Mouse (Mus musculus) midbrain, embryonic 14.5 days (tissue): ENCODE measurements around the gene Paf1. TPM values are rescaled to one million over a fixed set of nuclear protein-coding genes. Genes with fewer than 3 reads are reported as not detected.

ENCODE experiments used
- ATAC-seq: fragments of 200-750 bp; cut with Nextera tagmentation; 2 replicates; pipeline ENCODE4 v1.8.0; 2017; ENCODE audit warnings: moderate number of reproducible peaks, moderate library complexity; ENCODE audit not compliant: low FRiP score, low TSS enrichment
- DNase-seq: peaks from one replicate; pipeline ENCODE4 v3.0.0-alpha.2; 2015
- H3K27ac ChIP-seq: fragments of 300-500 bp; sonication (generic); replicated peaks from 2 replicates; pipeline ENCODE4 v1.5.1; 2014; ENCODE audit warnings: mild to moderate bottlenecking, low read depth, low read length, moderate library complexity
- H3K27me3 ChIP-seq: fragments of 300-500 bp; sonication (generic); 2 replicates; pipeline ENCODE4 v1.6.1; 2014; ENCODE audit warnings: low read length, control low read depth, mixed read lengths; ENCODE audit not compliant: control insufficient read depth, insufficient read depth
- H3K36me3 ChIP-seq: fragments of 300-500 bp; sonication (generic); 2 replicates; pipeline ENCODE4 v1.6.1; 2014; ENCODE audit warnings: low read length, control low read depth; ENCODE audit not compliant: control insufficient read depth, insufficient read depth
- H3K4me1 ChIP-seq: fragments of 300-500 bp; sonication (generic); 2 replicates; pipeline ENCODE4 v1.6.1; 2014; ENCODE audit warnings: mild to moderate bottlenecking, antibody characterized with exemption, low read length, control low read depth; ENCODE audit not compliant: control insufficient read depth, insufficient read depth
- H3K4me2 ChIP-seq: fragments of 300-500 bp; sonication (generic); 2 replicates; pipeline ENCODE4 v1.6.1; 2014; ENCODE audit warnings: mild to moderate bottlenecking, low read length, moderate library complexity
- H3K4me3 ChIP-seq: fragments of 300-500 bp; sonication (generic); replicated peaks from 2 replicates; pipeline ENCODE4 v1.5.1; 2014; ENCODE audit warnings: low read depth, low read length
- H3K9ac ChIP-seq: fragments of 300-500 bp; sonication (generic); replicated peaks from 2 replicates; pipeline ENCODE4 v1.6.1; 2014; ENCODE audit warnings: mild to moderate bottlenecking, low read length, moderate library complexity
- H3K9me3 ChIP-seq: fragments of 300-500 bp; sonication (generic); 2 replicates; pipeline ENCODE4 v1.6.1; 2016; ENCODE audit warnings: low read length, control low read depth, mixed read lengths; ENCODE audit not compliant: control insufficient read depth
- WGBS: fragments of 180-500 bp; shearing (Covaris S2); extraction: QIAGEN DNeasy Blood & Tissue Kit; methylation state at CpG from one replicate; pipeline ENCODE4 v1.1.7; 2014; 5-methylcytosine and 5-hydroxymethylcytosine counted together
- polyA plus RNA-seq: library from polyadenylated mRNA; unstranded; fragments of >200 nt; fragmentation: Nextera tagmentation; extraction: Ambion mirVana; gene quantifications from 2 replicates; pipeline ENCODE4 v1.2.1, GENCODE M21; 2014

Paf1 gene
- polyA plus RNA-seq: 78.0 and 81.9 TPM in 2 replicates

DNA sequence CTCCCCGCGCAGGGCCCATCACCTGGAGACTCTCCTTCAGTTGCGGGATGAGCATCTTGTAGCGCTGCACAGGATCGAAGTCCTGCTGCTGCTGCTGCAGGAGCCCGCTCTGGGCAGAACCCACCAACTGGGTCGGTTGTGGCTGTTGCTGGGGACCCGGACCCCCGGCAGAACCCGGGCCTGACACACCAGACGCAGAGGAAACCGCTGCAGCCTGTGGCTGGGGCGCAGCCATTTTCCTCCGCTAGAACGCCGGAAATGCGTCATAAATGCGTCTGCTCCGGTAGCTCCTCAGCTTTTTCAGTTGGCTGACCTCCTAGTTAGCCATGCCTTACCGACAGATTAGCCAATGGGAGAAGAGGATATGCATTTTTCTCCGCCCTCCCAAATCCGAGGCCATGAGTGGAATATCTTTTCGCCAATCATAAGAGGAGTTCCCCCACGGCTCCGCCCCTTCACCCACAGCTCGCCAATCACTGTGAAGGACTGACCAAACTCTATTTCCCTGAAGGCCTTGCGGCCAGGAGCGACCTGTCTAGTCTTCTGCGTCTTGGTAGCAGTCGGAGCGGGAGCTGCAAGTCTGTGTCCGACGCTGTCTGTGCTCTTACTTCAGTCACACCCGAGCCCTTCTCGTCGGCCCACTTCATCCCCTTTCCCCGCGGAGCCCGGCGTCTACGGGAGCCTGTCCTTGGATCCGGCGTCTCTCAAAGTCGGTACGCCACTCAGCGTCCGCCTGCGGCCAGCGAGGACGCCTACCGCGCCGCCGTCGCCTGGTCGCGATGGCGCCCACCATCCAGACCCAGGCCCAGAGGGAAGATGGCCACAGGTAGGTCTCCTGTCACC, at the start of gene Paf1, which contains the start of gene Med29:
Paf1 (plus strand) TSS at position 523 of the 843 bp plus-strand sequence.
Med29 (minus strand) TSS at position 280 of the 843 bp plus-strand sequence.
- Histone ChIP-seq H3K36me3 (peaks cover 63% of the 10 kb centered on the region), H3K27me3 (no peaks in the 10 kb centered on the region)

DNA sequence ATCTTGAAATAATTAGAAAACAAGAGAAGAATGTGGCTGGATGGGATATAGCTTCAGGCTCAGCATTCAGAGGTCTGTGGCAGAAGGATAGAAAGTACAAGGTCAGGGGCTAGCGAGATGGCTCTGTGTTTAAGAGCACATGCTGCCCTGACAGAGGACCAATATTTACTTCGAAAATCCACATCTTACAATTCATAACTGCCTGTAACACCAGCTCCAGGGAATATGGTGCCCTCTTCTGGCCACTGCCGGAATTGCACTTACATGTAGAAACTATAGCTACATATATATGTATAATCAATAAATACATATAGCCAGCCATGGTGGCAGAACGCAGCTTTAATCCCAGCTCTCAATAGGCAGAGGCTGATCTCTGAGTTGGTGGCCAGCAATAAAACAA, 48.1 kb upstream of the Paf1 start:
- no peak overlapping the region for H3K9ac ChIP-seq
- no peaks in the 10 kb centered on the region for H3K9me3 ChIP-seq
- ATAC-seq (peak; percentile 24), DNase-seq (peak; percentile 88)
- H3K36me3 ChIP-seq: no peaks in the 10 kb centered on the region
- no peak overlapping the region for H3K4me2 ChIP-seq
- no peak overlapping the region for H3K4me3 ChIP-seq
- peaks cover 1% of the 10 kb centered on the region; the same call in 1 of the 2 replicates for H3K4me1 ChIP-seq
- no peak overlapping the region for H3K27ac ChIP-seq
- H3K27me3 ChIP-seq: no peaks in the 10 kb centered on the region
- 5% methylated on average over 4 of the region's 4 CpGs for WGBS

More for the DNA sequence above, at the start of gene Paf1, which contains the start of gene Med29:
- peak within 1 kb of the TSS; percentile 75 for H3K27ac ChIP-seq
- under 1% methylated on average over 58 of the region's 58 CpGs for WGBS
- H3K4me3 ChIP-seq: peak within 1 kb of the TSS; percentile 67
- H3K4me1 ChIP-seq: peaks cover 11% of the 10 kb centered on the region
- H3K9me3 ChIP-seq: no peaks in the 10 kb centered on the region
- H3K4me2 ChIP-seq: peak within 1 kb of the TSS; percentile 87
- DNase-seq (peak; percentile 98), ATAC-seq (peak; percentile 97)
- peak within 1 kb of the TSS; percentile 70 for H3K9ac ChIP-seq

DNA sequence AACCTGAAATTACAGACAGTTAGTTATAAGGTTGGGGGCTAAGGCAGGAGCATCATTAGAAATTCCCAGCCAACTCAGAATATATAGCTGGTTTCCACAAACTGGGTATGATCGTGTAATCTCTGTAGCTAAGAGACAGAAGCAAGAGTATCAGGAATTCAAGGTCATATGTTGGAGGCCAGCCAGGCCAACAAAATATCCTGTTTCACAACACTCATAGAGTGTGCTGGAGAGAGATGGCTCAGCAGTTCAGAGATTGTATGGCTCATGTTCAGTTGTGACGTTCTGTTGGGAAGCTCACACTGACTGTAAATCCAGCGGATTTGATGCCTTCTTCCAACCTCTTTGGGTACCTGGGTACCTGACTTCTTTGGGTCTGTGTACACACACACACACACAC, 45.0 kb upstream of the Paf1 start:
- no peak overlapping the region for H3K27ac ChIP-seq
- no peaks in the 10 kb centered on the region for H3K9me3 ChIP-seq
- peaks cover 6% of the 10 kb centered on the region; the same call in 1 of the 2 replicates for H3K36me3 ChIP-seq
- DNase-seq: no peak
- 88% methylated on average over 3 of the region's 3 CpGs for WGBS
- no peak for ATAC-seq
- no peak overlapping the region for H3K9ac ChIP-seq
- peaks cover 11% of the 10 kb centered on the region for H3K4me1 ChIP-seq
- H3K27me3 ChIP-seq: no peaks in the 10 kb centered on the region
- no peak overlapping the region for H3K4me2 ChIP-seq
- H3K4me3 ChIP-seq: no peak overlapping the region

DNA sequence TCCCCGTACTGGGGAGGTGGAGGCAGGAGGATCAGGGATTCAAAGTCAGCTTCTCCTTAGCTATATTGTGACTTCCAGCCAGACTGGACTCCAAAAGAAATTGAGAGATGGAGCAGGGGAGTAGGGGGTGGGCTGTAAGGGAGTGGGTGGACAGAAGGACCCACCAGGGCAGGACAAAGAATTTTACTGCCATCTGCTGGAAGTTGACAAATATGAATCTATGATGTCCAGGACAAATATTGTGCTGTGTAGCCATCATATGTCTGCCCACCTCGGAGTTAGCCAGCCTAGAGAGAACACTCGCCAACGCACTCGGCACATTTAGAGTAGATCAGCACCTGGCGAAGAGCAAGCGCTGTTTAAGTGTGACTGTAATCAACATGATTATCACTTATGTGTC, 44.1 kb upstream of the Paf1 start:
- Histone ChIP-seq H3K36me3 (peaks cover 14% of the 10 kb centered on the region), H3K9me3 (no peaks in the 10 kb centered on the region), H3K27ac (no peak overlapping the region), H3K4me2 (no peak overlapping the region), H3K4me1 (peaks cover 11% of the 10 kb centered on the region), H3K27me3 (no peaks in the 10 kb centered on the region), H3K9ac (no peak overlapping the region), H3K4me3 (no peak overlapping the region)
- ATAC-seq (no peak), DNase-seq (peak; percentile 65)
- WGBS: 86% methylated on average over 7 of the region's 7 CpGs

DNA sequence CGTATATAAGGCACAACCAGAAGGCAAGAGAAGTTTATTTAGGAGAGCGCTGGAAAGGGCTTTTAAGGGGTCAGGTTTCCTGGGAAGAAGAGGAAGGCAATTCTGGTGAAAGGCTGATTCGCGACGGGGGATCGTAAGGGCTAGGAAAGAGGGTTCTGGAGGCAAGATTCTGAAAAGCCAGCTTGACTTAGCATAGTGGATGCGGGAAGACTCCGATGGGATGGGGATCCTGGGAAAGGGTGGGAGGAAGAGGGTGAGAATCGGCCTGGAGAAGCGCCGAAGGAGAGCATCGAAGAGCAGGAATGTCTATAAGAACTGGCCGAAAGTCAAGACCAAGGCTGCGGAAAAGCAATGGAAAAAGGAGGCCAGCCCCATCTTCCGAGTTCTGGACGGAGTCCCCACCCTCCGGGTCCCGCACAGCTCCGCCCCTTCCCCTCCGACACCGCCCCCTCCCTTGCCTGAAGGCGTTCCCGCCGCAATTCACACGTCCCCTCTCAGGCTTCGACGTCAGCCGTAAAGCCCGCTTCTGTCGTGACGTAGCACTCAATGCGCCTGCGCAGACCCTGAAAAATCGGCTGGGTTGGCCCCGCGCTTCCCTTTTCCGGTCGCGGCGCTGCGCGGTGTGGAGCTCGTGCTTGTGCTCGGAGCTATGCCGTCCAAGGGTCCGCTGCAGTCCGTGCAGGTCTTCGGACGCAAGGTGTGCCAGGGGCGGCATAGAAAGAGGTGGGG, 42.4 kb upstream of the Paf1 start, which contains the start of gene Rps16:
Rps16 (plus strand) TSS at position 498 of the 729 bp plus-strand sequence.
- Histone ChIP-seq H3K36me3 (peaks cover 27% of the 10 kb centered on the region), H3K9me3 (no peaks in the 10 kb centered on the region), H3K27me3 (no peaks in the 10 kb centered on the region), H3K9ac (peak within 1 kb of the TSS; percentile 89), H3K4me2 (peak within 1 kb of the TSS; percentile 98), H3K4me1 (peaks cover 11% of the 10 kb centered on the region), H3K4me3 (peak within 1 kb of the TSS; percentile 91), H3K27ac (peak within 1 kb of the TSS; percentile 88)
- ATAC-seq (peak; percentile 92), DNase-seq (peak; percentile 99)
- under 1% methylated on average over 48 of the region's 50 CpGs for WGBS

DNA sequence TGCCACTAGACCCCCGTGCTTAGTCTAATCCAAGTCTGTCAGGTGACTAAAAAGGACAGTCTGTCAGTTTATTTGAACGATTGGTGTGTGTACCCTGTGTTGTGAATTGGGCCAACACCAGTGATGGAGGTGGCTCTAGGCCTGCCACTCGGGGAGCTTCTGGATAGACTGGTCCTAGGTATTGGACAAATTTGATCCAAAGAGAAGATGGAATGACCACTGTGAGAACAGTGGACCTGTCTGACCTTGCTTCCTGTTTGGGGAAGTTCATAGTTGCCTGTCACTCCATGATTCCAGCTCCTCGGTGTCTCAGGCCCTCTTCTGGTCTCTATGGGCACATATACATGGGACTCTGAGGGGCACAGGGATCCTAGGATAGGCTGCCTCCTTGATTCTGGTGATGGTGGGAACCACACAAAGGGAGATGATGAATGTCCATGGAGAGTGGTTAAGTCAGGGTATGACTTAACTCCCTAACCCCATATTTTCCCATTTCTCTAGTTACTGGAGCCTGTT, 41.0 kb upstream of the Paf1 start:
- Histone ChIP-seq H3K27ac (no peak overlapping the region), H3K9ac (peak overlapping the region; percentile 89), H3K4me3 (peak overlapping the region; percentile 91), H3K9me3 (no peaks in the 10 kb centered on the region), H3K4me1 (peaks cover 11% of the 10 kb centered on the region), H3K4me2 (peak overlapping the region; percentile 98), H3K36me3 (peaks cover 27% of the 10 kb centered on the region), H3K27me3 (no peaks in the 10 kb centered on the region)
- whole genome bisulfite sequencing: 44% methylated on average over 4 of the region's 4 CpGs
- ATAC-seq: no peak
- DNase-seq: no peak

DNA sequence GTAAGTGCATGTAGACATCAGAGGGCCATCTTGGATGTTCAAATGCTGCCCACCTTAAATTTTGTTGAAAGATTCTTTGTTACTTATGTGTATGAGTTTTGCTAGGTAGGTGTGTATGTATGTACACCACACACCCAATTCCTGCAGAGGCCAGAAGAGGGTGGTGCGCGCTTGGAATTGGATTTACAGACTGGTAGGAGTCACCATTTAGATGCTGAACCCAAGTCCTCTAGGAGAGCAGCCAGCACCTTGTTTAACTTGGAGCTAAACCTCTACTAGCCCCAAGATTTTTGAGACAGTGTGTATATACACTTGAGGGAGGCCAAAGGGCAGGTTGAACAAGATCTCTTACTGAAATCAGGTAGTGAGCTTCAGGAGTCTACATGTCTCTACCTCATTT, 39.5 kb upstream of the Paf1 start:
- WGBS: 97% methylated on average over 2 of the region's 2 CpGs
- DNase-seq (no peak), ATAC-seq (no peak)
- H3K9me3 ChIP-seq: no peaks in the 10 kb centered on the region
- peaks cover 19% of the 10 kb centered on the region for H3K4me1 ChIP-seq
- H3K4me2 ChIP-seq: no peak overlapping the region
- peaks cover 27% of the 10 kb centered on the region for H3K36me3 ChIP-seq
- H3K4me3 ChIP-seq: no peak overlapping the region
- H3K27me3 ChIP-seq: no peaks in the 10 kb centered on the region
- H3K9ac ChIP-seq: no peak overlapping the region
- H3K27ac ChIP-seq: no peak overlapping the region

DNA sequence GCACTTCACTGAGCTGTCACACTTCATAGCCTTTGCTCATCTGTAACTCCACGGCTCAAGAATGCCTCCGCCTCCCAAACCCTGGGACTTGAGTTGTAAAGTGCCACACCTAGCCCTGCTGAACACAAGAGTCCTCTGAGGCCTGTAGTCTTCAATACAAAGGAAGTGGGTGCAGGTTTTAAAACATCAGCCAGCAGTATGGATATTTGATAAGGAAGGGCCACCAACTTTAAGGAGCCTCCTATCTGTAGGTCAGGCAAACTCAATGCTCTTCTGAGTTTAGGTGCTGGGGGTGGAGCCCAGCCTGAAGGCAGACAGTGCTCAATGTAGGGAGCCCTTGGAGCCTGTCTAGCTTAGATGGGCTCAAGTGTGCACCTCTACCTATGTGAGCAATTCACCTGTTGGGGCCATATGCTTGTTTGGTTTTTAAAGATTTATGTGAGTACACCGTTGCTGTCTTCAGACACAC, 38.6 kb upstream of the Paf1 start:
- Histone ChIP-seq H3K27me3 (no peaks in the 10 kb centered on the region), H3K27ac (no peak overlapping the region), H3K9me3 (no peaks in the 10 kb centered on the region), H3K4me1 (peaks cover 20% of the 10 kb centered on the region), H3K36me3 (peaks cover 27% of the 10 kb centered on the region), H3K4me3 (no peak overlapping the region), H3K9ac (no peak overlapping the region), H3K4me2 (no peak overlapping the region)
- DNase-seq (no peak), ATAC-seq (no peak)
- 86% methylated on average over 3 of the region's 3 CpGs for WGBS
